ENCODE assay signal across 8 mouse cellular contexts in the genomic region with DNA sequence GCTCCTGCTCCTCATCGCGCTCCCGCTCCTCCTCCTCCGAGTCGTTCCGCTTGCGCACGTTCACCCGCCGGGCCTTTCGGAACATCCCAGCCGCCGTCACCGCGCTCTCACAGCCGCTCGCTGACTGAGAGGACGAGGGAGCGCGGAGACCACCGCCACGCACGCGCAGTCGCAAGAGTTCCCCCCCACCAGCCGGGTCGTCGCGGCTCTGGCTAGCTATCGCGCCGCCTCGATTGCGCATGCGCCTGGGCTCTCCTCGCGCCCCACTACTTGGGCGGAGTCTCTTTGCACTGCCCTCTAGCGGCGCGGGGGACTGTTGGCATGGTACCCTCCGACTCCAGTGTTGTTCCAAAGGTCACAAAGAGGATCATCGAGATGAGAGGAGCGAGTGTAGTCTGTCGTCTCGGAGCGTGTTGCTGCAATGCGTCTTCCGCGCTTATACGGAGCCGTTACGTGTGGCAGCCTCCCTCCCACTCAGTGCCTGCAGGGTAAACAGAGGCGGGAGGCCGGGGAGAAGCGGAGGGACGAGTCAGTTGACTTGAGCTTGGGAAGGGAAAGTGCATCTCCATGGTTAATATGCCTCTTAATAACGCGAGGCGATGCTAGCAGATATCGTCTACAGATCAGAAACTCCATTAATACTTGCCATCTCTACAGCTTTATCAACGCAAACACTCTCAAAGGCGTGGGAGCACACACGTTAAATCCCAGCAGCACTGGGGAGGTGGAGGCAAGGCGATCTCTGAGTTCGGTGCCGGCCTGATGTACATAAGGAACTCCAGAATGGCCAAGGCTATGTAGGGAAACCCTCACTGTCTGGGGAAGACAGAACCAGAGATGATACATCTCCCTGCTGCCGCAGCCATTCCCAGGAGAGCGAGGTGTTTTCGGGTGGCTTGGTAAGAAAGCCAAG. TPM values are rescaled to one million over a fixed set of nuclear protein-coding genes. Genes with fewer than 3 reads are reported as not detected.
DNase-seq lines count a peak whose midpoint lies in the region; ATAC-seq lines count a peak whose summit lies in the region.

A gene (minus strand): TSS at position 274 of the 913 bp plus-strand sequence.

- peak within 1 kb of the TSS; percentile 92 for H3K27ac ChIP-seq in lung, embryonic 16.5 days (ENCODE audit: low read length)

- ATAC-seq in hematopoietic stem cell, adult 5-6 weeks (replicated peaks in 1 of 2; ENCODE audit: insufficient read depth in 1 of 2, low FRiP score in 2 of 2, low TSS enrichment in 1 of 2, low read depth in 1 of 2, poor library complexity in 2 of 2, severe bottlenecking in 2 of 2), result peak; percentile 95 to 97
- ATAC-seq in lung, embryonic 16.5 days (ENCODE audit: low read depth), result peak; percentile 96

- H3K9ac ChIP-seq in lung, embryonic 16.5 days (ENCODE audit: low read length), result peak within 1 kb of the TSS; percentile 93

- no peaks in the 10 kb centered on the region for H3K9me3 ChIP-seq in lung, embryonic 16.5 days (ENCODE audit: control insufficient read depth, low read length)

- 1% methylated on average over 64 of the region's 70 CpGs for WGBS in lung, embryonic 16.5 days

- H3K4me2 ChIP-seq in lung, embryonic 16.5 days (ENCODE audit: low read depth, low read length), result peak within 1 kb of the TSS; percentile 76

- DNase-seq in MEL-GATA-1-ER (ENCODE audit: extremely low read depth, low read depth), result peak; percentile 95
- peak; percentile 100 for DNase-seq in cerebellum, adult 8-10 months
- peak; percentile 98 for DNase-seq in forelimb bud, embryonic 11.5 days (ENCODE audit: low read depth, low spot score)
- DNase-seq in layer of hippocampus, adult 9-10 months (ENCODE audit: low spot score), result peak; percentile 99
- peak; percentile 98 for DNase-seq in ovary, postnatal 10 days (ENCODE audit: low spot score)
- DNase-seq in thymus, postnatal 10 days (ENCODE audit: low spot score in 2 of 2), result peak; percentile 98 to 100

- H3K27me3 ChIP-seq in lung, embryonic 16.5 days (ENCODE audit: control insufficient read depth, insufficient read depth, low read depth, low read length), result 0 out of 2 replicates have a peak, but pooled peaks cover 3% of the 10 kb centered on the region

- peak within 1 kb of the TSS; percentile 83 for H3K4me3 ChIP-seq in lung, embryonic 16.5 days (ENCODE audit: low read length)

- 0 out of 2 replicates have a peak, but pooled peaks cover 2% of the 10 kb centered on the region for H3K36me3 ChIP-seq in lung, embryonic 16.5 days (ENCODE audit: control insufficient read depth, insufficient read depth, low read length)

- H3K4me1 ChIP-seq in lung, embryonic 16.5 days (replicated peaks; ENCODE audit: control insufficient read depth, insufficient read depth, low read length), result peaks cover 4% of the 10 kb centered on the region

RNA-seq across cellular contexts. Expression of the gene that starts here (rescaled TPM):
- total RNA-seq in hematopoietic stem cell, adult 5-6 weeks (2017), result 136 and 140 TPM in 2 replicates
- 43.1 and 45.8 TPM in 2 replicates for polyA plus RNA-seq in lung, embryonic 16.5 days (2015; fragmentation: Nextera tagmentation; extraction: Ambion mirVana)

Comparison
In these comparisons a context has a peak if more than half of its experiments do, and no peak if none do; other contexts are left out.
1. Peak in every context shown above with its lines: DNase-seq, ATAC-seq, H3K4me3 ChIP-seq and H3K27ac ChIP-seq.